Mouse (Mus musculus) kidney, embryonic 15.5 days (tissue): ENCODE measurements around the gene Atl3. TPM values are rescaled to one million over a fixed set of nuclear protein-coding genes. Genes with fewer than 3 reads are reported as not detected.

Source experiments
- ATAC-seq: fragments of 200-750 bp; cut with Nextera tagmentation; replicated peaks from 2 replicates; pipeline ENCODE4 v1.8.0; 2017; ENCODE audit warnings: moderate TSS enrichment; ENCODE audit not compliant: low FRiP score
- H3K27ac ChIP-seq: fragments of 300-500 bp; sonication (generic); 2 replicates; pipeline ENCODE4 v1.5.1; 2015; ENCODE audit warnings: mild to moderate bottlenecking, inconsistent platforms
- H3K27me3 ChIP-seq: fragments of 300-500 bp; sonication (generic); 2 replicates; pipeline ENCODE4 v1.6.1; 2015; ENCODE audit warnings: inconsistent platforms
- H3K36me3 ChIP-seq: fragments of 300-500 bp; sonication (generic); 2 replicates; pipeline ENCODE4 v1.6.1; 2015; ENCODE audit warnings: inconsistent platforms
- H3K4me1 ChIP-seq: fragments of 300-500 bp; sonication (generic); 2 replicates; pipeline ENCODE4 v1.6.1; 2015; ENCODE audit warnings: inconsistent platforms
- H3K4me2 ChIP-seq: fragments of 300-500 bp; sonication (generic); 2 replicates; pipeline ENCODE4 v1.6.1; 2015; ENCODE audit warnings: moderate library complexity, mild to moderate bottlenecking, inconsistent platforms
- H3K4me3 ChIP-seq: fragments of 300-500 bp; sonication (generic); replicated peaks from 2 replicates; pipeline ENCODE4 v1.5.1; 2015; ENCODE audit warnings: mild to moderate bottlenecking, inconsistent platforms
- H3K9ac ChIP-seq: fragments of 300-500 bp; sonication (generic); 2 replicates; pipeline ENCODE4 v1.6.1; 2015; ENCODE audit warnings: mild to moderate bottlenecking, inconsistent platforms
- H3K9me3 ChIP-seq: fragments of 300-500 bp; sonication (generic); replicated peaks from 2 replicates; pipeline ENCODE4 v1.6.1; 2016; ENCODE audit warnings: inconsistent platforms
- WGBS: fragments of 180-500 bp; shearing (Covaris S2); methylation state at CpG from one replicate; pipeline ENCODE4 v1.1.7; 2015; ENCODE audit warnings: mixed read lengths; 5-methylcytosine and 5-hydroxymethylcytosine counted together
- polyA plus RNA-seq: library from polyadenylated mRNA; unstranded; fragments of >200 nt; fragmentation: Nextera tagmentation; extraction: Ambion mirVana; gene quantifications from 2 replicates; pipeline ENCODE4 v1.2.1, GENCODE M21; 2015

The Atl3 gene
- polyA plus RNA-seq, 1 experiment from 2014 or later: 12.3 TPM

- H3K4me2 ChIP-seq: no peak overlapping the region
- WGBS: 85% methylated on average over 2 of the region's 2 CpGs
- no peak overlapping the region for H3K27ac ChIP-seq
- no peak for ATAC-seq
- H3K27me3 ChIP-seq: no peaks in the 10 kb centered on the region
- no peak overlapping the region for H3K9ac ChIP-seq
- H3K4me3 ChIP-seq: no peak overlapping the region
- H3K36me3 ChIP-seq: no peaks in the 10 kb centered on the region
- 0 out of 2 replicates have a peak, but pooled peaks cover under 1% of the 10 kb centered on the region for H3K4me1 ChIP-seq
- H3K9me3 ChIP-seq: no peaks in the 10 kb centered on the region
Observed at GRCm38 (mm10) chr19:7502432-7502831, 8.6 kb downstream of the Atl3 start.

- no peak overlapping the region for H3K4me3 ChIP-seq
- no peak overlapping the region for H3K27ac ChIP-seq
- H3K36me3 ChIP-seq: peaks cover 19% of the 10 kb centered on the region
- H3K9me3 ChIP-seq: no peaks in the 10 kb centered on the region
- no peak for ATAC-seq
- WGBS: 60% methylated on average over 1 of the region's 1 CpGs
- H3K27me3 ChIP-seq: no peaks in the 10 kb centered on the region
- H3K4me1 ChIP-seq: no peaks in the 10 kb centered on the region
- H3K9ac ChIP-seq: no peak overlapping the region
- no peak overlapping the region for H3K4me2 ChIP-seq
Observed at GRCm38 (mm10) chr19:7506321-7506720, 12.5 kb downstream of the Atl3 start.

GRCm38 (mm10) chr19:7508026-7508425 lies 14.2 kb downstream of the Atl3 start:
- Histone ChIP-seq H3K36me3 (peaks cover 30% of the 10 kb centered on the region), H3K9me3 (no peaks in the 10 kb centered on the region), H3K27ac (no peak overlapping the region), H3K4me1 (no peaks in the 10 kb centered on the region), H3K4me2 (no peak overlapping the region), H3K9ac (no peak overlapping the region), H3K4me3 (no peak overlapping the region), H3K27me3 (no peaks in the 10 kb centered on the region)
- no peak for ATAC-seq
- WGBS: 81% methylated on average over 4 of the region's 4 CpGs

GRCm38 (mm10) chr19:7516437-7516836 lies 22.6 kb downstream of the Atl3 start:
- WGBS: 92% methylated on average over 1 of the region's 1 CpGs
- no peak overlapping the region for H3K9ac ChIP-seq
- H3K4me2 ChIP-seq: no peak overlapping the region
- no peaks in the 10 kb centered on the region for H3K9me3 ChIP-seq
- no peak overlapping the region for H3K27ac ChIP-seq
- no peaks in the 10 kb centered on the region for H3K4me1 ChIP-seq
- H3K27me3 ChIP-seq: no peaks in the 10 kb centered on the region
- H3K36me3 ChIP-seq: peaks cover 64% of the 10 kb centered on the region
- no peak for ATAC-seq
- H3K4me3 ChIP-seq: no peak overlapping the region

GRCm38 (mm10) chr19:7521619-7522018 lies 27.8 kb downstream of the Atl3 start:
- Histone ChIP-seq H3K4me3 (no peak overlapping the region), H3K27me3 (no peaks in the 10 kb centered on the region), H3K4me1 (no peaks in the 10 kb centered on the region), H3K4me2 (no peak overlapping the region), H3K36me3 (peaks cover 80% of the 10 kb centered on the region), H3K9me3 (peaks cover 4% of the 10 kb centered on the region; the same call in 1 of the 2 replicates), H3K9ac (no peak overlapping the region), H3K27ac (no peak overlapping the region)
- 93% methylated on average over 3 of the region's 3 CpGs for WGBS
- no peak for ATAC-seq

GRCm38 (mm10) chr19:7522856-7523255 lies 29.0 kb downstream of the Atl3 start:
- no peak overlapping the region for H3K4me2 ChIP-seq
- peaks cover 84% of the 10 kb centered on the region for H3K36me3 ChIP-seq
- no peak overlapping the region for H3K4me3 ChIP-seq
- H3K4me1 ChIP-seq: no peaks in the 10 kb centered on the region
- H3K27me3 ChIP-seq: no peaks in the 10 kb centered on the region
- peaks cover 4% of the 10 kb centered on the region; the same call in 1 of the 2 replicates for H3K9me3 ChIP-seq
- no peak overlapping the region for H3K27ac ChIP-seq
- no peak for ATAC-seq
- H3K9ac ChIP-seq: no peak overlapping the region
- WGBS: 94% methylated on average over 2 of the region's 2 CpGs

- no peaks in the 10 kb centered on the region for H3K27me3 ChIP-seq
- ATAC-seq: no peak
- H3K9ac ChIP-seq: no peak overlapping the region
- H3K4me1 ChIP-seq: no peaks in the 10 kb centered on the region
- peaks cover 85% of the 10 kb centered on the region for H3K36me3 ChIP-seq
- no peak overlapping the region for H3K4me2 ChIP-seq
- peaks cover 4% of the 10 kb centered on the region; the same call in 1 of the 2 replicates for H3K9me3 ChIP-seq
- WGBS: 90% methylated on average over 1 of the region's 1 CpGs
- no peak overlapping the region for H3K27ac ChIP-seq
- no peak overlapping the region for H3K4me3 ChIP-seq
Observed at GRCm38 (mm10) chr19:7523292-7523691, 29.5 kb downstream of the Atl3 start.

- Histone ChIP-seq H3K4me3 (no peak overlapping the region), H3K9ac (no peak overlapping the region), H3K27me3 (no peaks in the 10 kb centered on the region), H3K36me3 (peaks cover 85% of the 10 kb centered on the region), H3K4me1 (no peaks in the 10 kb centered on the region), H3K27ac (no peak overlapping the region), H3K4me2 (no peak overlapping the region), H3K9me3 (peaks cover 4% of the 10 kb centered on the region; the same call in 1 of the 2 replicates)
- ATAC-seq: no peak
Observed at GRCm38 (mm10) chr19:7523781-7524180, 29.9 kb downstream of the Atl3 start.

- Histone ChIP-seq H3K9me3 (peaks cover 4% of the 10 kb centered on the region; the same call in 1 of the 2 replicates), H3K4me1 (no peaks in the 10 kb centered on the region), H3K4me2 (no peak overlapping the region), H3K27ac (no peak overlapping the region), H3K4me3 (no peak overlapping the region), H3K27me3 (no peaks in the 10 kb centered on the region), H3K36me3 (peaks cover 82% of the 10 kb centered on the region), H3K9ac (no peak overlapping the region)
- WGBS: 66% methylated on average over 3 of the region's 3 CpGs
- no peak for ATAC-seq
Observed at GRCm38 (mm10) chr19:7524879-7525278, 31.0 kb downstream of the Atl3 start.

- no peak overlapping the region for H3K4me3 ChIP-seq
- no peak overlapping the region for H3K4me2 ChIP-seq
- ATAC-seq: no peak
- H3K4me1 ChIP-seq: no peaks in the 10 kb centered on the region
- no peaks in the 10 kb centered on the region for H3K9me3 ChIP-seq
- H3K27ac ChIP-seq: no peak overlapping the region
- H3K36me3 ChIP-seq: peaks cover 82% of the 10 kb centered on the region
- WGBS: 56% methylated on average over 7 of the region's 7 CpGs
- no peak overlapping the region for H3K9ac ChIP-seq
- H3K27me3 ChIP-seq: no peaks in the 10 kb centered on the region
Observed at GRCm38 (mm10) chr19:7528639-7529428, 35.0 kb downstream of the Atl3 start.

GRCm38 (mm10) chr19:7531906-7532305 lies 38.1 kb downstream of the Atl3 start:
- 87% methylated on average over 5 of the region's 5 CpGs for WGBS
- H3K4me1 ChIP-seq: no peaks in the 10 kb centered on the region
- no peak overlapping the region for H3K4me2 ChIP-seq
- no peaks in the 10 kb centered on the region for H3K9me3 ChIP-seq
- H3K27me3 ChIP-seq: no peaks in the 10 kb centered on the region
- H3K4me3 ChIP-seq: no peak overlapping the region
- no peak overlapping the region for H3K9ac ChIP-seq
- peaks cover 79% of the 10 kb centered on the region for H3K36me3 ChIP-seq
- no peak overlapping the region for H3K27ac ChIP-seq
- ATAC-seq: no peak

GRCm38 (mm10) chr19:7533891-7534290 lies 40.1 kb downstream of the Atl3 start:
- no peak overlapping the region for H3K4me2 ChIP-seq
- no peak overlapping the region for H3K27ac ChIP-seq
- H3K4me1 ChIP-seq: no peaks in the 10 kb centered on the region
- H3K27me3 ChIP-seq: no peaks in the 10 kb centered on the region
- no peak for ATAC-seq
- peaks cover 75% of the 10 kb centered on the region for H3K36me3 ChIP-seq
- no peak overlapping the region for H3K9ac ChIP-seq
- no peak overlapping the region for H3K4me3 ChIP-seq
- H3K9me3 ChIP-seq: no peaks in the 10 kb centered on the region
- 86% methylated on average over 5 of the region's 5 CpGs for WGBS

- H3K4me3 ChIP-seq: no peak overlapping the region
- H3K27me3 ChIP-seq: no peaks in the 10 kb centered on the region
- no peak overlapping the region for H3K4me2 ChIP-seq
- H3K4me1 ChIP-seq: no peaks in the 10 kb centered on the region
- ATAC-seq: no peak
- WGBS: 87% methylated on average over 3 of the region's 3 CpGs
- H3K36me3 ChIP-seq: no peaks in the 10 kb centered on the region
- H3K9ac ChIP-seq: no peak overlapping the region
- H3K9me3 ChIP-seq: no peaks in the 10 kb centered on the region
- H3K27ac ChIP-seq: no peak overlapping the region
Observed at GRCm38 (mm10) chr19:7548924-7549323, 55.1 kb downstream of the Atl3 start.
